Mouse (Mus musculus): ENCODE measurements around the gene Cpox.
"Not testable (repeated sequence)": the region's sequence is repeated elsewhere in the genome, so short reads cannot be mapped to it uniquely, and the experiment has no call there.

The Cpox gene

GRCm38 (mm10) chr16:58669917-58670630 is at the start of gene Cpox:
TSS of gene Cpox (plus strand) at chr16:58670292.
- DNase-seq = peak; percentile 77 to 79

GRCm38 (mm10) chr16:58622377-58622776 is 47.7 kb upstream of the Cpox start:
- DNase-seq = no peak

- no peak for DNase-seq
Observed at GRCm38 (mm10) chr16:58623114-58623513, 47.0 kb upstream of the Cpox start.

GRCm38 (mm10) chr16:58623944-58624343 is 46.1 kb upstream of the Cpox start:
- peak in 1 of 2 experiments; percentile 14 for DNase-seq

GRCm38 (mm10) chr16:58627597-58628335 is 42.3 kb upstream of the Cpox start:
- no peak for DNase-seq

GRCm38 (mm10) chr16:58628336-58628680 is 41.8 kb upstream of the Cpox start:
- DNase-seq = no peak

GRCm38 (mm10) chr16:58628968-58629367 is 41.1 kb upstream of the Cpox start:
- DNase-seq = no peak

- DNase-seq = no peak
Observed at GRCm38 (mm10) chr16:58629736-58630135, 40.4 kb upstream of the Cpox start.

- DNase-seq = no peak
Observed at GRCm38 (mm10) chr16:58635866-58636265, 34.2 kb upstream of the Cpox start.

GRCm38 (mm10) chr16:58637448-58637847 is 32.6 kb upstream of the Cpox start:
- no peak for DNase-seq

GRCm38 (mm10) chr16:58638016-58638415 is 32.1 kb upstream of the Cpox start:
- no peak for DNase-seq

- DNase-seq = no peak
Observed at GRCm38 (mm10) chr16:58638689-58639175, 31.4 kb upstream of the Cpox start, which contains the start of gene E330017A01Rik. TSS of gene E330017A01Rik (minus strand) at chr16:58638739.

GRCm38 (mm10) chr16:58649979-58650378 is 20.1 kb upstream of the Cpox start:
- DNase-seq = no peak

- DNase-seq = no peak
Observed at GRCm38 (mm10) chr16:58655751-58656150, 14.3 kb upstream of the Cpox start.

GRCm38 (mm10) chr16:58656526-58656925 is 13.6 kb upstream of the Cpox start:
- no peak for DNase-seq

GRCm38 (mm10) chr16:58658668-58659067 is 11.4 kb upstream of the Cpox start:
- DNase-seq = no peak

- DNase-seq = no peak
Observed at GRCm38 (mm10) chr16:58661826-58662225, 8.3 kb upstream of the Cpox start.

GRCm38 (mm10) chr16:58662287-58662791 is 7.8 kb upstream of the Cpox start:
- no peak for DNase-seq

- no peak for DNase-seq
Observed at GRCm38 (mm10) chr16:58663021-58663420, 7.1 kb upstream of the Cpox start.

GRCm38 (mm10) chr16:58663816-58664215 is 6.3 kb upstream of the Cpox start:
- DNase-seq = no peak

GRCm38 (mm10) chr16:58665137-58665536 is 5.0 kb upstream of the Cpox start:
- DNase-seq = not testable (repeated sequence)

GRCm38 (mm10) chr16:58666681-58667080 is 3.4 kb upstream of the Cpox start:
- not testable (repeated sequence) for DNase-seq

GRCm38 (mm10) chr16:58668586-58668985 is 1.5 kb upstream of the Cpox start:
- DNase-seq = no peak

- DNase-seq = no peak
Observed at GRCm38 (mm10) chr16:58669264-58669663, 828 bp upstream of the Cpox start.

All from cerebellum, postnatal 36 days (tissue).